Mouse (Mus musculus) embryonic facial prominence, embryonic 13.5 days (tissue): ENCODE measurements at regions not wholly inside any gene's neighbourhood (a gene's known extent, or its start where the extent isn't known, plus 50 kb on each side); places are given as distances from the start of the nearest gene placed in this dataset.

Source experiments
- ATAC-seq: fragments of 200-750 bp; cut with Nextera tagmentation; 2 replicates; pipeline ENCODE4 v1.8.0; 2017; ENCODE audit warnings: low read depth; ENCODE audit not compliant: insufficient number of reproducible peaks, insufficient read depth, low FRiP score, low TSS enrichment
- H3K27ac ChIP-seq: fragments of 300-500 bp; sonication (generic); 2 replicates; pipeline ENCODE4 v1.5.1; 2015; ENCODE audit warnings: moderate library complexity, mild to moderate bottlenecking, inconsistent platforms
- H3K27me3 ChIP-seq: fragments of 300-500 bp; sonication (generic); 2 replicates; pipeline ENCODE4 v1.6.1; 2015; ENCODE audit warnings: mild to moderate bottlenecking, inconsistent platforms
- H3K36me3 ChIP-seq: fragments of 300-500 bp; sonication (generic); 2 replicates; pipeline ENCODE4 v1.6.1; 2015; ENCODE audit warnings: mild to moderate bottlenecking, inconsistent platforms
- H3K4me1 ChIP-seq: fragments of 300-500 bp; sonication (generic); 2 replicates; pipeline ENCODE4 v1.6.1; 2015; ENCODE audit warnings: inconsistent platforms
- H3K4me2 ChIP-seq: fragments of 300-500 bp; sonication (generic); 2 replicates; pipeline ENCODE4 v1.6.1; 2015; ENCODE audit warnings: moderate library complexity, mild to moderate bottlenecking, inconsistent platforms
- H3K4me3 ChIP-seq: fragments of 300-500 bp; sonication (generic); 2 replicates; pipeline ENCODE4 v1.5.1; 2015; ENCODE audit warnings: mild to moderate bottlenecking, inconsistent platforms
- H3K9ac ChIP-seq: fragments of 300-500 bp; sonication (generic); 2 replicates; pipeline ENCODE4 v1.6.1; 2015; ENCODE audit warnings: mild to moderate bottlenecking, inconsistent platforms
- H3K9me3 ChIP-seq: fragments of 300-500 bp; sonication (generic); 2 replicates; pipeline ENCODE4 v1.6.1; 2016; ENCODE audit warnings: inconsistent platforms
- WGBS: fragments of 180-500 bp; shearing (Covaris S2); methylation state at CpG from one replicate; pipeline ENCODE4 v1.1.7; 2015; ENCODE audit warnings: mixed read lengths; 5-methylcytosine and 5-hydroxymethylcytosine counted together

- H3K4me2 ChIP-seq: no peak overlapping the region
- H3K27ac ChIP-seq: no peak overlapping the region
- no peak overlapping the region for H3K4me3 ChIP-seq
- no peaks in the 10 kb centered on the region for H3K36me3 ChIP-seq
- H3K9ac ChIP-seq: no peak overlapping the region
- H3K27me3 ChIP-seq: no peaks in the 10 kb centered on the region
- no peaks in the 10 kb centered on the region for H3K9me3 ChIP-seq
- 79% methylated on average over 4 of the region's 4 CpGs for WGBS
- H3K4me1 ChIP-seq: no peaks in the 10 kb centered on the region
- ATAC-seq: no peak
Observed at GRCm38 (mm10) chr4:55603821-55604435, 71.7 kb upstream of the Klf4 start.

DNA sequence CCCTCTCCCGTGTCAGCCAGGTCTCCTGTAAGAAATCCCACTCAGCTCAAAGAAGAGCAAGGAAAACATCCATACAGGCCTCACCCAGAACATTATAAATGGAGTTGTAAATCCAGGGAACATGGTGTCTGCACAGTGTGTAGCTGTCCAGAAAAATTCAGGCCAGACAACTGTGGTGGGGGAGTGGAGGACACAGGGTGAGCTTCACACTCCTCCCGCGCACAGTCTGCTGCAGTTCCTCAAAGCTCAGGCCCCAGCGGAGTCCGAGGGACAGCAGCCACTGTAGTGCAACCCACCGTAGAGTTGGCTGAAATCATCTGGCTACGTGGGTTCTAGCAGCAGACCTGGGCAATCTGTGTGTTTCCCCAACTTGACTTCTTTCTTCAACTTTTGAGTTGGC, 62.9 kb upstream of the Klf4 start:
- WGBS: 91% methylated on average over 7 of the region's 7 CpGs

GRCm38 (mm10) chr4:55594699-55595098, 62.4 kb upstream of the Klf4 start:
- H3K4me1 ChIP-seq: no peaks in the 10 kb centered on the region
- ATAC-seq: no peak
- no peak overlapping the region for H3K4me3 ChIP-seq
- H3K27me3 ChIP-seq: no peaks in the 10 kb centered on the region
- no peaks in the 10 kb centered on the region for H3K36me3 ChIP-seq
- no peak overlapping the region for H3K4me2 ChIP-seq
- WGBS: 77% methylated on average over 6 of the region's 6 CpGs
- no peaks in the 10 kb centered on the region for H3K9me3 ChIP-seq
- no peak overlapping the region for H3K27ac ChIP-seq
- H3K9ac ChIP-seq: no peak overlapping the region

More for the DNA sequence above, 62.9 kb upstream of the Klf4 start:
- Histone ChIP-seq H3K4me1 (no peaks in the 10 kb centered on the region), H3K4me3 (no peak overlapping the region), H3K9ac (no peak overlapping the region), H3K9me3 (no peaks in the 10 kb centered on the region), H3K27ac (no peak overlapping the region), H3K4me2 (no peak overlapping the region), H3K36me3 (no peaks in the 10 kb centered on the region), H3K27me3 (no peaks in the 10 kb centered on the region)
- no peak for ATAC-seq

GRCm38 (mm10) chr4:55593132-55593531, 60.9 kb upstream of the Klf4 start:
- no peaks in the 10 kb centered on the region for H3K36me3 ChIP-seq
- H3K9ac ChIP-seq: no peak overlapping the region
- H3K4me1 ChIP-seq: no peaks in the 10 kb centered on the region
- H3K4me2 ChIP-seq: no peak overlapping the region
- no peak overlapping the region for H3K27ac ChIP-seq
- H3K4me3 ChIP-seq: no peak overlapping the region
- no peaks in the 10 kb centered on the region for H3K27me3 ChIP-seq
- 24% methylated on average over 3 of the region's 3 CpGs for WGBS
- no peak for ATAC-seq
- no peaks in the 10 kb centered on the region for H3K9me3 ChIP-seq

GRCm38 (mm10) chr4:55586212-55586611, 53.9 kb upstream of the Klf4 start:
- no peaks in the 10 kb centered on the region for H3K9me3 ChIP-seq
- H3K27ac ChIP-seq: no peak overlapping the region
- H3K27me3 ChIP-seq: no peaks in the 10 kb centered on the region
- no peak overlapping the region for H3K9ac ChIP-seq
- H3K4me3 ChIP-seq: no peak overlapping the region
- H3K4me2 ChIP-seq: no peak overlapping the region
- no peak for ATAC-seq
- no peaks in the 10 kb centered on the region for H3K4me1 ChIP-seq
- 65% methylated on average over 3 of the region's 3 CpGs for WGBS
- no peaks in the 10 kb centered on the region for H3K36me3 ChIP-seq

DNA sequence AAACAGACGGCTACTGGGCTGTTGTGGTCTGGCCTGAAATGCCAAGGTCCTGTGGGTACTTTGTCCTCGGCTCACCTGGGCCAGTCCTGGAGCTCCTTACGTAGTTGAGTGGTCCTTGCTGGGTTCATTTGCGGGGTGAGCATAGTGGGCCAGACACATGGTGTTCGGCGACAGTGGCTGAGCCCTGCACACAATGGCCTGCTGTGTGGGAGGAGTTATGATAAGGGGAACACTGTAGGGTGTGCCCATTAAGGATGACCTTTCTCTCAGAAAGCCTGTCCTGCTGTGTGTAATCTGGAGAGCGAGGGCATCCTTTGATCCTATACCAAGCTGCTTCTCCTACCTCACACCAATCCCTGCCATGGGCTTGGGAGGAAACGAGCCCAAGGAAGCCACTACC, 51.3 kb upstream of the Klf4 start:
- H3K4me1 ChIP-seq: no peaks in the 10 kb centered on the region
- H3K27ac ChIP-seq: no peak overlapping the region
- no peak overlapping the region for H3K9ac ChIP-seq
- H3K27me3 ChIP-seq: no peaks in the 10 kb centered on the region
- H3K4me3 ChIP-seq: no peak overlapping the region
- no peak overlapping the region for H3K4me2 ChIP-seq
- H3K36me3 ChIP-seq: no peaks in the 10 kb centered on the region
- H3K9me3 ChIP-seq: no peaks in the 10 kb centered on the region
- no peak; the same call in 1 of the 2 replicates for ATAC-seq
- 67% methylated on average over 8 of the region's 8 CpGs for WGBS
